Mouse (Mus musculus) embryonic facial prominence, embryonic 14.5 days (tissue): Measurements from ENCODE around the gene Stum. TPM values are rescaled to one million over a fixed set of nuclear protein-coding genes. Genes with fewer than 3 reads are reported as not detected.
A peak's percentile ranks its signal among the peaks of the same experiment; 100 is the strongest.

Experiments used
- ATAC-seq: fragments of 200-750 bp; cut with Nextera tagmentation; 2 replicates; pipeline ENCODE4 v1.8.0; 2017; ENCODE audit warnings: low read depth, moderate number of reproducible peaks, moderate TSS enrichment
- DNase-seq: peaks from one replicate; pipeline ENCODE4 v3.0.0-alpha.2; 2015; ENCODE audit warnings: low spot score
- H3K27ac ChIP-seq: fragments of 300-500 bp; sonication (generic); replicated peaks from 2 replicates; pipeline ENCODE4 v1.5.1; 2014; ENCODE audit warnings: low read depth, mild to moderate bottlenecking, low read length, moderate library complexity
- H3K27me3 ChIP-seq: fragments of 300-500 bp; sonication (generic); replicated peaks from 2 replicates; pipeline ENCODE4 v1.6.1; 2014; ENCODE audit warnings: low read length; ENCODE audit not compliant: control insufficient read depth, insufficient read depth
- H3K36me3 ChIP-seq: fragments of 300-500 bp; sonication (generic); 2 replicates; pipeline ENCODE4 v1.6.1; 2014; ENCODE audit warnings: low read length, mixed read lengths; ENCODE audit not compliant: control insufficient read depth, insufficient read depth
- H3K4me1 ChIP-seq: fragments of 300-500 bp; sonication (generic); 2 replicates; pipeline ENCODE4 v1.6.1; 2014; ENCODE audit warnings: antibody characterized with exemption, low read length; ENCODE audit not compliant: control insufficient read depth, insufficient read depth
- H3K4me2 ChIP-seq: fragments of 300-500 bp; sonication (generic); 2 replicates; pipeline ENCODE4 v1.6.1; 2014; ENCODE audit warnings: low read depth, mild to moderate bottlenecking, low read length, moderate library complexity, mixed read lengths
- H3K4me3 ChIP-seq: fragments of 300-500 bp; sonication (generic); 2 replicates; pipeline ENCODE4 v1.5.1; 2014; ENCODE audit warnings: low read depth, mild to moderate bottlenecking, low read length
- H3K9ac ChIP-seq: fragments of 300-500 bp; sonication (generic); 2 replicates; pipeline ENCODE4 v1.6.1; 2014; ENCODE audit warnings: low read depth, mild to moderate bottlenecking, low read length, moderate library complexity, mixed read lengths
- H3K9me3 ChIP-seq: fragments of 300-500 bp; sonication (generic); 2 replicates; pipeline ENCODE4 v1.6.1; 2016; ENCODE audit warnings: low read length; ENCODE audit not compliant: control insufficient read depth
- WGBS: fragments of 180-500 bp; shearing (Covaris S2); extraction: QIAGEN DNeasy Blood & Tissue Kit; methylation state at CpG from one replicate; pipeline ENCODE4 v1.1.7; 2014; 5-methylcytosine and 5-hydroxymethylcytosine counted together
- polyA plus RNA-seq: library from polyadenylated mRNA; unstranded; fragments of >200 nt; fragmentation: Nextera tagmentation; extraction: Ambion mirVana; gene quantifications from 2 replicates; pipeline ENCODE4 v1.2.1, GENCODE M21; 2014

Gene Stum
- polyA plus RNA-seq, 1 experiment from 2014 or later = 4.0 TPM

DNA sequence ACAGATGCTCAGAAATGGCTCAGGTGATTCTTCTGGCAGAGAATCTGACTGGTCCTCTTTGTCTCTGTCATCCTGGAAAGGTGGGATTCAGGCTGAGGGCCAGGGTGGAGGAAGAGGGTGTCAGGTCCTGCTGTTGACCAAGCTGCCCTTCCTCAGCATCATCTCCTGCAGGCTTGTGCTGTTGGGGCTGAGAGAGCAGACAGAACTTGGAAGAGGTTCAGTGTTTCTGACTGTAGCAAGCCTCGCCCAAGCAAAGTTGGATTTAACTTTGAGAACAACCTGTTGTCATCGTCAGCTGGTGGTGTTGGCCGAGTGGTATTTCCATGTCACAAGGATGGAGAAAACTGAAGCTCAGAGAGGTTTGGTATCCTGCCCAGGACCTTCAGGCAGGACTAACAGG, 78.6 kb downstream of the Stum start:
- Histone ChIP-seq H3K9me3 (no peaks in the 10 kb centered on the region), H3K4me2 (0 out of 2 replicates have a peak overlapping the region, but pooled peaks have one; percentile 37), H3K27me3 (no peaks in the 10 kb centered on the region), H3K36me3 (no peaks in the 10 kb centered on the region), H3K4me1 (peaks cover 62% of the 10 kb centered on the region), H3K4me3 (no peak overlapping the region), H3K27ac (peak overlapping the region; percentile 88), H3K9ac (peak overlapping the region; percentile 28; the same call in 1 of the 2 replicates)
- 83% methylated on average over 3 of the region's 3 CpGs for WGBS
- no peak for DNase-seq
- no peak for ATAC-seq

DNA sequence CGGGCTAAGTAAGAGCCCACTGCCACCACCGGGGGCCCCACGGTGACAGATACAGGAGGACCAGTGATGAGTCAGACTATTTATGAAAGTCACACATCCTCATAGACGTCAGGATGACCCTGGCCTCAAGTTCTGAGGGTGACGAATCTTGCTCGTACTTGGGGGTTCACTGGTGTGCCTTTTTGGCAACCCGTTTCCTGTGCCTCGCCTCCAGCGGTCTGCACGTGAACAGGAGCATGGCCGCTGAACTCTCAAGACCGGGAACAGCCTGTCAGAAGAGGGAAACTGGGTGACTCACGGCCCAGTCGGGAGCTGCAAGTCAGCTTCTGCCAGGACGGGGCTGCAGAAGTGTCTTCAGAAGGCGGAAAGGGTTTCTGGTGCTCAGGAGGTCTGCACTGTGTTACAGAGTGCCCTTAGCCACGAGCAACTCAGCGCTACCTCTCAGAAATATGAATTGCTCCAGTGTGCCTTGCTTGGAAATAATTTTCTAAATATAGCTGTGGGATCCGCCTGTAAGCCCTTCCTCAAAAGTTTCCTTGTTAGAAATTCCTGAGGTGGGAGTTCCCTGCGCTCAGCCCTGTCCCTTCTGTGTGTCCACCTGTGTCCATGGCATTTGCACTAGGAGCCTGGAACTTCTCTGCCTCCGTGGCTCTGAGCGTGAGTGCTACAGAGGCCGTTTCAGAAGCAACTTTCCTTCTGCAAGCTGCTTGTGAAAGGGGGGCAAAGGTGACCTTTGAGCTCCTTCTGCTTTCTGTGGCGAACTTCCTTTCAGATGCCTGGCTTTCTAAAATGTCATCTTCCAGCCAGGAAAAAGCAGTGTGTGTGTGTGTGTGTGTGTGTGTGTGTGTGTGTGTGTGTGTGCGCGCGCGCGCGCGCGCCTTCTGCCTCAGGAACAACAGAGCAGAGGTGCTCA, 79.4 kb downstream of the Stum start:
- H3K9me3 ChIP-seq = no peaks in the 10 kb centered on the region
- peak overlapping the region; percentile 45; the same call in 1 of the 2 replicates for H3K9ac ChIP-seq
- peak overlapping the region; percentile 88 for H3K27ac ChIP-seq
- no peaks in the 10 kb centered on the region for H3K27me3 ChIP-seq
- no peaks in the 10 kb centered on the region for H3K36me3 ChIP-seq
- H3K4me3 ChIP-seq = no peak overlapping the region
- H3K4me2 ChIP-seq = peak overlapping the region; percentile 37
- peak; percentile 84 for DNase-seq
- H3K4me1 ChIP-seq = peaks cover 59% of the 10 kb centered on the region
- 38% methylated on average over 32 of the region's 32 CpGs for WGBS
- ATAC-seq = peak; percentile 38; the same call in 1 of the 2 replicates

DNA sequence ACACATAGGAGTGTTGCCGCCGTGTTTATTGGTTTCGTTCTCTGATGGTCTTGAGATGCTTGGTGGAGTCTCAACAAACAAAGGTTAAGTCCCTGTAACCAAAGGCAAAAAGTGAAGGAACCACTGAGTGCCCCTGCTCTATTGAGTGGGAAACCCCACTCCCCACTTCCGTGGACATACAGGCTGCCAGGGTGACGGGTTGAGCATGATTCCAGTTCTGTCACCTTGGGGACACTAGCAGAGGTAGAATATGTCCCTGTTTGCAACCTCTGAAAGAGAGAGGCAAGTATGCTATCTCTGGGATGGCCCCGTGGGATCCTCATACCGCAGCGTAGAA, 80.0 kb downstream of the Stum start:
- H3K36me3 ChIP-seq = no peaks in the 10 kb centered on the region
- H3K4me3 ChIP-seq = no peak overlapping the region
- H3K4me1 ChIP-seq = peaks cover 53% of the 10 kb centered on the region
- peak overlapping the region; percentile 37 for H3K4me2 ChIP-seq
- DNase-seq (no peak), ATAC-seq (no peak)
- peak overlapping the region; percentile 45; the same call in 1 of the 2 replicates for H3K9ac ChIP-seq
- H3K9me3 ChIP-seq = no peaks in the 10 kb centered on the region
- H3K27me3 ChIP-seq = no peaks in the 10 kb centered on the region
- peak overlapping the region; percentile 88 for H3K27ac ChIP-seq
- 86% methylated on average over 8 of the region's 8 CpGs for WGBS

DNA sequence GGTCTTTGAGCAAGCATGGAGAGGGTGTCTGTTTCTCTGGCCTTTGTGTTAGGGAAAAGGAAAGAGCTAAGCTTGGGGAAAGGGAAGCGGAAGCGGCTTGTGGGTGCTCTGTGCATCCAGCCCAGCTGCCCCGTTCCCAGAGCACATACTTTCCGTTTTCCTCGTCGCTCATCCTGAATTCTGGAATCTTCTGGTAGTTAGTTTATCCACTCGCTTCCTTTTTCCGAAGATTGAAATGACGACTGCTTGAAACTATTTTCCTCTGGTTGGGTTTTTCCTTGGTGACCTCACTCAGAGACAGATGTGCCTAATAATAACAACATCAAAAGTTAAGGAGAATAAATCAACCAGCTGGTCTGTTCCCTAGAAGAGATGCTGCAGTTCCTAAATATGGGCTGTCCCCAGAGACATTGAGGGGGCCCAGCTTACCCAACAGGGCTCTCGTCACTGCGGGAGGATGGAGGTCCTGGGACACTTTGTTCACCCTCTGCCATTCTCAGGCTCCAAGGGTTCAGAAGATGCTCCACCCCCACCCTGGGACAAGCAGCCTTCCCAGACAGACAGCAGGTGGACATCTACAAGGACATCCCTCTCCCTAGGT, 80.7 kb downstream of the Stum start:
- no peak overlapping the region for H3K4me2 ChIP-seq
- H3K4me1 ChIP-seq = peaks cover 49% of the 10 kb centered on the region
- no peaks in the 10 kb centered on the region for H3K27me3 ChIP-seq
- DNase-seq = peak; percentile 52
- no peaks in the 10 kb centered on the region for H3K9me3 ChIP-seq
- H3K36me3 ChIP-seq = no peaks in the 10 kb centered on the region
- ATAC-seq = no peak
- peak overlapping the region; percentile 88 for H3K27ac ChIP-seq
- H3K4me3 ChIP-seq = no peak overlapping the region
- no peak overlapping the region for H3K9ac ChIP-seq
- WGBS = 55% methylated on average over 11 of the region's 11 CpGs

DNA sequence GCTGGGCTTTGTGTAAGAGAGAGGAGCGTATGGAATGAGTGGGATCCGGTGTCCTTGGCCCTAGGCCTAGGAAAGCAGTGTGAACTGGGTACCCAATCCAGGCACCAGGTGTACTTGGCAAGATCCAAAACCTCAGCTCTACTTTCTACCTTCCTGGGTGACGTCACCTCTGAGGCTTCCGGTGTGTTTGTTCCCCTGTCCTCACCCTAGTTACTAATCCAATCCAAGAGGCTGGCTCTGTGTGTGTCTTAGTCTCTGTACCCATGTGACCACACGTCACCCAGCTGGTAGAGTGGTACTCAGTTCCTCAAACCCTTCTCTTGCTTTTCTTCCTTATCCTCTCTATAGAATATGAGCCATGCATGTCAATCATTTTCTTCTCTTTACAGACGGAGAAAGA, 81.6 kb downstream of the Stum start:
- Histone ChIP-seq H3K4me2 (no peak overlapping the region), H3K9me3 (no peaks in the 10 kb centered on the region), H3K27ac (no peak overlapping the region; the same call in 1 of the 2 replicates), H3K4me1 (peaks cover 41% of the 10 kb centered on the region), H3K27me3 (no peaks in the 10 kb centered on the region), H3K9ac (no peak overlapping the region), H3K36me3 (no peaks in the 10 kb centered on the region), H3K4me3 (no peak overlapping the region)
- 77% methylated on average over 6 of the region's 6 CpGs for WGBS
- ATAC-seq (peak; percentile 41; the same call in 1 of the 2 replicates), DNase-seq (no peak)

DNA sequence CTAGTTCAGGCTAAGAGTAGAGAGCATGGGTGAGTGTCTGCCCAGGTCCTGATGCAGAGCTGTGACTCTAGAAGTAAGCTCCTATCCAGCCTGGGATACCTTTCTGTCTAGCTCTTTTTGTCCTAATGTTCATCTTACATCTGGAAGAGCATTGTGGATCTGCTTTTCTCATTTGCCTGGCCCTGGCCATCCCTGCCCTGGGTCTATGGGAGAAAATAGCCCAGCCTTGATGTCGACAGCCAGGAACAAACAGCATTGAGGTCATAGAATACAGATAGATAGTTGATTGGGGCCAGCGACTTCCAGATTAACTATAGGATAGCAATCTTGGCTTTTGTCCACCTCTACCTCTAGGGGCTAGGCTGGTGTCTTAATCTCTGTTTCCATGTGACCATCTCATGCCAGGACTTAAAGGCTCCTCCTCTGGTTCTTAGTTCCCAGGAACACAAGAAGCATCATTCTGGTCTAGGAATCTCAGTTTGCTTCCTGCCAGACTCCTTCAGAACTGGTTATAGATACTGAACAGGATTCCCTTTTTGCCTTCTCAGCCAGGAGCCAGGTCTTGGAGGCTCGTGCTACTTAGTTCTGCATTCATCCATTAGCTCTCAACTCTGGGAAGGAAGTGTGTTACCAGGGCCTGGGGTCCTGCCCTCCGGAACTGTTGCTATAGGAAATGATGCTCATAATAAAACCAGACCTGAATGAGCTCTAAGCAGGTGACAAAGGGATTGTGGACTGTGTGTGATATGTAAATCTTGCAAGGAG, 82.4 kb downstream of the Stum start:
- Histone ChIP-seq H3K36me3 (no peaks in the 10 kb centered on the region), H3K27ac (no peak overlapping the region), H3K4me2 (no peak overlapping the region), H3K9me3 (no peaks in the 10 kb centered on the region), H3K27me3 (no peaks in the 10 kb centered on the region), H3K9ac (no peak overlapping the region), H3K4me1 (peaks cover 40% of the 10 kb centered on the region), H3K4me3 (no peak overlapping the region)
- no peak for ATAC-seq
- DNase-seq = no peak
- 73% methylated on average over 4 of the region's 4 CpGs for WGBS

DNA sequence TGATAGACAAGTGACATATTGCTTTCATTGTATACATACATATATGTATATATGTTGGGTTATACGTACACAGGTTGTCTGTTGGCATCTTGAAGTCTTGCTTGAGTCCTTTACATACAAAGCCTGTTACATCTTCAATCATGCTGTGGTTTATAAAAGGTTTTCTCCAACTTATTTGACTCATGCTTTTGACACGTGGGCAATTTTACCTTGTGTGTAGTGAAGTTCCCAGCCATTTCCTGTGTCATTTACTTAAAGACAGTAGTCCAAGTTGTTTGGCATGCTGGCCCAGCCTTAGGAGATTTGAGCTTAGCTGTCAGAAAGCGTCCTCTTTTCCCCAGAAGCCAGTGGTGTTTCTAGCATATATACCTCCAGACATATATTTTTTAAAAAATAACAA, 84.9 kb downstream of the Stum start:
- Histone ChIP-seq H3K9me3 (no peaks in the 10 kb centered on the region), H3K4me2 (no peak overlapping the region), H3K9ac (no peak overlapping the region), H3K36me3 (no peaks in the 10 kb centered on the region), H3K4me1 (peaks cover 28% of the 10 kb centered on the region), H3K27ac (no peak overlapping the region), H3K4me3 (no peak overlapping the region), H3K27me3 (no peaks in the 10 kb centered on the region)
- no peak for ATAC-seq
- DNase-seq = no peak
- WGBS = 69% methylated on average over 3 of the region's 3 CpGs

DNA sequence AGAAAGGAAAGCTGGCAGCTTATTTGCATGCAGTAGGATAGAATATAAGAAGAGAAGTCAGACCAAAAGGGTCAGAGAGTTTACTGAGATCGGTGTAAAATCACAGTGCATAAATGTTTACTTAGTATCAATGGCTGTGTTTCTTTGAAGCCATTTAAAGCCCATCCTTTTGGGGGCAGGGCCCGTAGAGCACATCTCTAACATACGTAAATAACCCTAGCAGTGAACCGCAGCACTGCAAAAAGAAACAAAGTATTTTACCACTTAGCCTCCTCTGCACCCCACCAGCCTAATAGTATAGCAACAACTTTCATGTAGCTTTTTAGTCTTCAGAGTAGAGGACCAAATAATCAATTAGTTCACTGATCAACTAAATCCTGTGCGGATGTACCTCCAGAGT, 85.6 kb downstream of the Stum start:
- Histone ChIP-seq H3K4me2 (no peak overlapping the region), H3K27me3 (no peaks in the 10 kb centered on the region), H3K27ac (no peak overlapping the region), H3K9ac (no peak overlapping the region), H3K4me3 (no peak overlapping the region), H3K9me3 (no peaks in the 10 kb centered on the region), H3K4me1 (peaks cover 23% of the 10 kb centered on the region), H3K36me3 (no peaks in the 10 kb centered on the region)
- ATAC-seq (no peak), DNase-seq (no peak)
- WGBS = 60% methylated on average over 5 of the region's 5 CpGs
